Mouse (Mus musculus): ENCODE data around the gene Tenm2.

The Tenm2 gene

DNA sequence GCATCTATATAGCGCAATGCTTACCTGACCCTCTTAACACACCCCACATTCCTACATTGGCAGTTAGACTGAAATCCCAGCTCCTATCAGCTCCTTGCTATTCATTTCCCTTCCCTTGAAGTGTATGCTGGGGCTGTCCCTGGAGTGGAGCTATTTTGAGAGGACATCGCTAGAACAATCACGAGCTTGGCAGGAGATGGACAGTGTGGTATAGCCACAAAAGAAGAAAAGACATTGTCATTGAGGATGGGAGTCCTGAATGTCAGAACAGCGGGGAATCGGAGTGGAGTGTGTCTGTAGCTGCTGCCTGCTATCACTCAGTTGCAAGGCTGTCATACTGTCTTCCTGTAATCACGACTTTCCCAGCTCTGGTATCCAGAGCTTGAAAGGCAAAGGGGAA is 1031.4 kb downstream of the Tenm2 start:
- POLR2A ChIA-PET = interaction anchor here in 1 of 4 experiments (0.5 to 1.3 kb wide), 2 partner anchors 11 to 715 kb away, joined by 3 to 4 read pairs; no protein-coding TSS in a partner anchor
- CTCF ChIA-PET = interaction anchor here in 1 of 4 experiments (0.9 kb wide), 1 partner anchor 154 kb away, joined by 3 read pairs; no protein-coding TSS in a partner anchor

DNA sequence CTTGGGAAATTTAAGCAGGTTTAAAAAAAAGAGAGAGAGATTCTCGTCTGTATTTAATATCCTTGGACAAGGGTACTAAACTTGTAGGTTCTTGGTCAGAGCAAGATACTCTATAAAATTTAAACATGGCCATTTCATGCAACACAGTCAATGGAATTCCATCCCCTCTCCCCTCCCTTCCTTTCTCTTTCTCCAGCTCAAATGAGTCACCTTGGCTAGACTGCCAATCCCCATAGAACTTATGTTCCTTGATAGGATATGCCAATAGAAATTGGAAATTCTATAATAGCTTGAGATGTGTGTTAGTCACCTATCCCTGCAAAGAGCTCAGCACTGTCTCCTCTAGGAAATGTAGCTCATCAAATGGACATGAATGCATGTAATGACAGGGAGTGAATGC is 1031.9 kb downstream of the Tenm2 start:
- ChIA-PET CTCF (interaction anchor here in 1 of 4 experiments (0.9 kb wide), 1 partner anchor 153 kb away, joined by 3 read pairs; no protein-coding TSS in a partner anchor), POLR2A (interaction anchor here in 1 of 4 experiments (1.3 kb wide), 1 partner anchor 12 kb away, joined by 3 read pairs; no protein-coding TSS in a partner anchor)

DNA sequence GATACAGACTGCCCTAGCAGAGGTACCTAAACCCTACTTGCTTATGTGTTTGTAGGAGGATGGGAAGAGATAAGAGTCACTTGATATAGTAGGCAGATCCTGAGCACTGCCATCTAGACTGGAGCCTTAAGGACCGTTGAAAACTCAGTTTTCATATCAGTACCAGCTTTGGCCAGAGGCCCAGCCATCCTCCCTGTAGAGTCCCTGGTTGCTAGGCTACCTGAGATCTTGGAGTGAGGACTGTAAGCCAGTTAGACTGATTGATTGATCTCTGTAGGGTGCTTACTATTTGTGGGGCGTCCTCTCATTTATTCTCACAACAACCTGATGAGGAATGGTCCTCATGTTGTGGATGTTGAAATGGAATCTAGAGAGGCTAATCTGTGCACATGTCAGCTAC is 1041.4 kb downstream of the Tenm2 start:
- CTCF ChIA-PET = no interaction called here
- POLR2A ChIA-PET = no interaction called here

DNA sequence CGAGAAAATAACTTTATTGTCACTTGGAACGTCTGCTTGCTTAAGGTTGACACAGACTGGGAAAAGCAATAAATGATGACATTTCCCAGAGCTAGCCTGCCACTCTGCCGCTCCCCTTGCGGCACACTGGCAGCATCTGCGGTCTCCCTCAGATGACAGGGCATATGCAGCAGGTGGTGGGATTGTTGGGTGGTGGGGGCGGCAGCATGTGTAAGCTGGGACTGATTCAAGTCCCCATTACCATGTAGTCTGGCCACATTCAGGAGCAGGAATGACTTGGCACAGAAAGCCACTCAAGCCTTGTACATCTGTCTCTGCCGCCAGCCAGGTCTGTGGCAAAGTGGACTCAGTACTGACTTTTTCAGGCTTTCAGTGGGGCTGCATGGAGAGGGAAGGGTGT is 1059.7 kb downstream of the Tenm2 start:
- ChIA-PET CTCF (interaction anchor here in 2 of 4 experiments (0.6 to 0.7 kb wide), 2 partner anchors 47 to 133 kb away, joined by 4 to 7 read pairs; no protein-coding TSS in a partner anchor), POLR2A (interaction anchor here in 1 of 4 experiments (0.6 to 0.7 kb wide), 2 partner anchors 38 to 811 kb away, joined by 3 read pairs; no protein-coding TSS in a partner anchor)

DNA sequence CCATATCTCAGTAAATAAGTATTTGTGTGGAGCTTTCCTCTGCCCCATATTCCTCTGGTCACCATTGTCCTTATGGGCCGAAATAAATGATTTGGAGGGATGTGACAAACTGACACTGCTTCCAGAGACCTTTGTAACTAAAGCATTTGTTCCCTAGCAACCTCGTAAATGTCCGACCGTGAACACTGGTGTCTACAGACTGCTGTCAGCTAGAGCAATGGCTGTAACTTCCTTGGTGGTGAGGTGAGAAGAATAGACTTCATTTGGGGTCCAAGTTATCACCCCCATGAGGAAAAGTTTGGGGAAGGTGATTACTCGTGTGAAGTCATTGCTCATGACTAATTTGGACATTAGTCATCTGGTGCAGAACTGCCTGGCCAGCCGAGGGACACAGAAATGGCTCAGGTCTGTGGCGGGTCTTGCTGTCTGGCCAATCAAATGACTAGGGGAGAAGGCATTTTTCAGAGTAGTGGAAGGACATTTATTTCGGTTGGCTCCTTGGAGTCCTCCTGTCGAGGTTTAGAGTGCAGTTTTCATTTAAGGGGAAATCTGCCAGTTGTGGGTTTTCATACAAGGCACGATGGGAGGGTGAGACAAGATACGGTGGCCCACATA is 1062.6 kb downstream of the Tenm2 start:
- CTCF ChIA-PET = no interaction called here
- POLR2A ChIA-PET = no interaction called here

DNA sequence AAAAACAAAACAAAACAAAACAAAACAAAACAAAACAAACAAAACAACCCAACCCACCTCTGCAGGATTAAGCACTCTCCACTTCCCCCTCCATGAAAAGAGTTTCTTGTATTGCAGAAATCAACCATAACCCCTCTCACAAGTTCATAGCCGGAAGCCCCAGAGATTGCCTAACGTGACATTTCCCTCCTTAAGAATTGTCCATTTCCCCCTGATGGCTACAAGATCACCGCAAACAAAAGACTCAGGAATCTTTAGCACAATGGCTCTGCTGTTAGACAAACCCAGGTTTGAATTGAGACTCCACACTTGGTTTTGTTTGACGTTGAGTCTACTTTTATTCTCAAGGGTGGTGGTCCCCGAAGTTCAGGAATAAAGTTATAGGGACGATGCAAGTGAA is 1063.2 kb downstream of the Tenm2 start:
- POLR2A ChIA-PET = no interaction called here
- CTCF ChIA-PET = no interaction called here

DNA sequence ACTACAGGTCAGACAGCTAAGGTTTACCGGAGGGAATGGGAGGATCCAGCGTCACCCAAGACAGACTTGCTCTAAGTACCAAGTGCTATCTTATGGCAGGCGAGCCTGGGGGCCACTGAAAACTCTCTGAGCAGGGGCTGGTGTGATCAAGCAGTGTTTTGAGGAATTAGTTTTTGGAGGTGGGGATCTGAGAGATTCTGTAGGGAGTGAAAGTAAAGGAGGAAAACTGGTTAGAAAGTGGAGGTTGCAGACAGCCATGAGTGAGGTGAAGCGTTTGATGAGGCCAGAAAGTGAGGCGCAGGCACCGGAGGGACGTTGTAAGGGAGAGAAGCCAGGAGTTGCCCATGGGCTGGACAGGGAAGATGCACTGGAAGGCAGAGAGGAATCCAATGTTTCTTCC is 1063.8 kb downstream of the Tenm2 start:
- POLR2A ChIA-PET = no interaction called here
- CTCF ChIA-PET = no interaction called here

DNA sequence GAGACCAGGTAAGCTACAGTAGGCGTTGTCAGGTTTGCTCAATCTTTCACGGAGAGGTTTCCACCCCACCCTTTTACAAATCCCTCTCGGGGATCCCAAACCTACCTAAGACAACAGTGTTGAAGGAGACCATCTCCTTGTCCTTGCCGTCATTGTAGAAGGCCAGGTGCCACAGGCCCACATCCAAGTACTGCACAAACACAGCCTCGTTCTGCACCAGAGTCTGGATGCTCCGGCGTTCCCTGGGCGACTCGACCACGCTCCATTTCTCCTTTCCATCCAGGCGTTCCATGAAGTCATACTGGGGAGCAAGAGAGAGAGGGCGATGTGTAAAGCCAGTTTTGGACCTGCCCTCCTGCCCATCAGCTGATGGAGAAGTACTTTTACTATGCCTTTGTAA is 1064.5 kb downstream of the Tenm2 start:
- ChIA-PET POLR2A (interaction anchor here in 1 of 4 experiments (0.6 kb wide), 1 partner anchor 49 kb away, joined by 3 read pairs; no protein-coding TSS in a partner anchor), CTCF (no interaction called here)

DNA sequence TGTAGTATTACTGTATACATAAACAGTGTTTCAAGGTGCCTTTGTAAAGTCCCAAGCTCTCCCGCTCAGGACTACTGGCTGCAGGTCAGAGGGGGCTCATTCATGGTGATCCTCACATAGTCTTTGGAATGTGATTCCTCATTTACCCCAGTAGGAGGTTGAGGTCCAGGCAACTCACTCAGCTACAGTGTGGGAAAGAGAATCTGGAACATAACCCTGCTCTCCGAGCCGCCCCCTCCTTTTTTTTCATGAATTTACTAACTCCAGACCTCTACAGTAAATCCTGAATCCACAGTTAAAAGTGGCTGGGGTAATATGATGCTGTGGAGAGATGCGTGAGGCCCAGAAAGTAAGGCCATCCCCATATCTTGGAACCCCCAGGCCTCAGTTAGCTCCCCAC is 1066.0 kb downstream of the Tenm2 start:
- ChIA-PET POLR2A (no interaction called here), CTCF (interaction anchor here in 1 of 4 experiments (0.5 kb wide), 1 partner anchor 459 kb away, joined by 4 read pairs; no protein-coding TSS in a partner anchor)

DNA sequence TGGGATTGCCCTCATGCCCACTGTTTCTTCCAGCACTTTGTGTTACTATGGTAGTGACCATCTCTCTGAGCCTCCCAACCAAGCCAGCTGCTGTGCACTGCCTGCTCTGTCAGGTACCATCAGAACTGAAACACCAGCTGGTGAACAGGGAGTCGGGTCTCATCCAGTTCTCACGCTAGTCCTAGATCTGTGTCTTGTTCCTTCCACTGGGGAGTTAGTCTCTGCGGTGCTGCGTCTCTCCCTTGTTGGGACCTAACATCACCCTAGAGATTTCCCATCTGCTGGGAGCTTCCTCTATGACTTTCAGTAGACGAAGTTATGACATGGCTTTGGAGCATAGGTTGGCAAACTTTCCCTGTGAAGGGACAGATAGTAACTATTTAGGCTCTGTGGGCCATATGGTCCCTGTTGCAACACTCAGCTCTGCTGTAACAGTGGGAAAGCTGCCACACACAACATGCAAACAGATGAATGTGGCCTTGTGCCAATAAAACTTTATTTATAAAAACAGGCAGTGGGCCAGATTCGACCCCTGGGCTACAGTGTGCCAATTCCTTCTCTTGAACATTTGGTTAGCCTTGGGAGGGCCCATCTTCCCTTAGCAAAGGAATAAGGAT is 1066.7 kb downstream of the Tenm2 start:
- POLR2A ChIA-PET = no interaction called here

DNA sequence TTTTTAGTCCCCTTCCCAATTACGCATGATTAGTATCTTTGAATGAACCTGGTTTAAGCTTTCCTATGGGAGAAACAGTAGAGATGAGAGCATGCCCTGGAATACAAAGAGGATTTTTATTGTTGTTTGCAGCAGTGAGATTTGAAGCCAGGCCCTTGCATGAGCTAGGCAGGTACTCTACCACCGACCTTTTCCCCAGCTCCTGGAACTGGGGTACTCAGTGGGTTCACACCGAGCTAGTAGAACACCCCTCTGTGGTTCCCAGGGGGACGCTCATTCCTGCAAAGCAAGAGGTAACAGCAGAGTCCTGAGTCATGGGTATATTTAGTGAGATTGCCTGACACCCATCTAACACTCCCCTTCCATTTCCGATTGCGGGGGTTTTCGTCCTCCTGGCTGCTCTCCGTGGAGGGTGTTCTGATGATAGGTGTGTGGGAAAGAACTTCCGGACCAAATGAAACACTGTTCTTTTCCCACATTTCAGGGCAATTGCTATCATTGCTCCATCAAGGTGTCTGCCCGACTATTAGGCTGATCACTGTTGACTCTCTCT is 1067.9 kb downstream of the Tenm2 start:
- ChIA-PET CTCF (interaction anchor here in 2 of 4 experiments (0.5 to 0.6 kb wide), 2 partner anchors 15 to 32 kb away, joined by 3 to 5 read pairs; no protein-coding TSS in a partner anchor), POLR2A (interaction anchor here in 1 of 4 experiments (1.2 kb wide), 1 partner anchor 11 kb away, joined by 3 read pairs; no protein-coding TSS in a partner anchor)

More for the DNA sequence above, 1066.7 kb downstream of the Tenm2 start:
- CTCF ChIA-PET = interaction anchor here in 1 of 4 experiments (0.5 kb wide), 1 partner anchor 460 kb away, joined by 4 read pairs; no protein-coding TSS in a partner anchor

DNA sequence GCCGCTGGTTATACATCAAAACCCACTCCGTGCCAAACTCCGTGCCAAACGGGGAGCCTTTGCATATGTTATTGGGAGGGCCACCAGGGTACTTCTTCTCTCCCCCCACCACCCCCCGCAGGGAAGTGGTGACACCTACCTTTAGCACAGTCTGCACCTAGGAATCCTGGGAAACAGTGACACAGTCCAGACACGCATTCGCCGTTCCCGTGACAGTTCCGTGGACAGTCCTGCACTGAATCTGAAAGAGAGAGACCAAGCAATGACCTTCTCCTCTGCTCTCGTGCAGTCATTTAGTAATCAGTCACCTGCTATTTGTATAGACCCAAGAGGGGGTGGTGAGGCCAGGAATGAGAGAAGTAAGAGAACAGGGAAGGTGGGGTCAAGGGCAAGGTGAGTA is 1072.2 kb downstream of the Tenm2 start:
- POLR2A ChIA-PET = no interaction called here
- CTCF ChIA-PET = no interaction called here

DNA sequence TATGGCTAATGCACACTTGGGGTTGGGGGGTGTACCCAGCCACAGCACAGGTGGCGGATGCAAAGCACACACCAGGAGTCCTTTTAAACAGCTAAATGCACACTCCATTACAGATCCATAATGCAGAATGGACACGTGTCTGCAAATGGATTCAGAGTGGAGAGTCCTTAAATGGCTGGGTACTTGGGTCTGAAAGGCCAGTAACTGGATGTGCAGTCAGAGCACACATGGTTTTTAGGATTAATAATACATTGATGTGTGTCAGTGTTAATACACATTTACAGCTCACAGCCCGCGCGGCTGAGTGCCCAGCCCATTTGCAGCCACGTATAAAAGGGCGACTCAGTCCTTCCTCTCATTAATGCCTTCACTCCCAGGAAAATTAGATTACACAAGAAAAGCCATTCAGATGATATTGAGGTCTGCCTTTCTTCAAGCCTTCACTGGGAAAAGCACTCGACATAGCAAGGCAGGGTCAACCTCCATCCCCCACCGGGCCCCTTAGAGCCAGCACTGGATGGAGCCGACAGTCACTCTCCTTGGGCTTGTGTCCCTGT is 1073.9 kb downstream of the Tenm2 start:
- CTCF ChIA-PET = no interaction called here

DNA sequence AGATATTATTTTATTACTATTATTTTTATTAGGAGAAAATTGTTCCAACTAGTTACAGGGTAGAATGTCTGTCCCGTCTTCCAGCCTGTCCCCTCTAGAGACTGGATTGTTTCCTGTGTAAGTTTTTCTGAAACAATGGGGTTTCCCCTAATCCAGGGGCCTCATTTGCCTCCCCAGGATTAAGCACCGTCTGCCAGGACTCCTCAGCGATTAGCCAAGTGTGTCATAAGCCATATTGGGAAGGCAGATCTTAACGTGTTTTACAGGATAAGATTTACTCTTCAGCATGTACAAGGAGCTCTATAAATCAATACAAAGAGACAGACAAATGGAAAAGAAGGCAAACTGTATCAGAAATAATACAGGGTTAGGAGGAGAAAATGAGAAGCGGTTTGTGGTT is 1082.3 kb downstream of the Tenm2 start:
- CTCF ChIA-PET = interaction anchor here in 2 of 4 experiments (0.6 to 0.8 kb wide), 3 partner anchors 14 to 206 kb away, joined by 3 to 5 read pairs (median 3); no protein-coding TSS in a partner anchor

More for the DNA sequence above, 1073.9 kb downstream of the Tenm2 start:
- POLR2A ChIA-PET = no interaction called here

DNA sequence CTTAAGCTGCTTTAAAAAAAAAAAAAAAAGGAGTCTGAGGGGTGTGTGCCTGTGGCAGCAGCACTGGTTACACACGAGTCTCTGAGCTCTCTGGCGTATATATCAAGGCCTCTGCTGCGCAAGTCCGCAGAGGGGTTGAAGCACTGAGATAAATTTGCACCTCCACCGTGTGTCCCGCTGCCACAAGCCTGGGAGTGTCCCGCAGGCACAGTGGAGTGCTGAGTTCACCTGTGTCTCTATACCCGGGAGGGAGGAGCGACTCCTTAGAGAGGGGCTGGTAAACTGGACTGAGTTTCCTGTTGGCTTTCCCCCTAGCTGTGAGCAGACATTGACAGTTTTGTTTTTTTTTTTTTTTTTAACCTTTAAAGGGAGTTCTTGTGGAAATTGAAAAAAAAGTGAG is 1082.8 kb downstream of the Tenm2 start:
- ChIA-PET POLR2A (interaction anchor here in 1 of 4 experiments (0.6 kb wide), 1 partner anchor 174 kb away, joined by 3 read pairs; no protein-coding TSS in a partner anchor), CTCF (interaction anchor here in 3 of 4 experiments (0.6 to 0.8 kb wide), 4 partner anchors 15 to 205 kb away, joined by 3 to 5 read pairs (median 3); no protein-coding TSS in a partner anchor)

More for the DNA sequence above, 1082.3 kb downstream of the Tenm2 start:
- POLR2A ChIA-PET = interaction anchor here in 1 of 4 experiments (0.6 kb wide), 1 partner anchor 174 kb away, joined by 3 read pairs; no protein-coding TSS in a partner anchor

DNA sequence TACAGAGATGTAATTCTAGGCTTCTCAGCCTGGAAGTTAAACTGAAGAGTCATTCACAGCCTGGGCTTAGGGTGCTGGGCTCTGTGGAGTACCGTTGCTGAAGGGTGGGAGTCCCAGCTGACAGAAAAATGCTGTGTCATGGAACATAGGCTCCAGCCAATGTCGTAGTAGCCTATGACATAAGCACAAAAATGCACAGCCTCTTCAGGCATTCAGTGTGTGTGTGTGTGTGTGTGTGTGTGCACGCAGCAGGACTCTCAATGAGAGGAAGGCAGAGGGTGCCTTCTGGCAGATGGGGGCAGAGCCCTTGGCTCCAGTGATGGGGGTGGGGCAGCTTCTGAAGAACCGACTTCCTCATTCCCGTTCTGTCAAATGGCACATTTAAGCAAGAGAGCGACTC is 1083.5 kb downstream of the Tenm2 start:
- POLR2A ChIA-PET = no interaction called here

DNA sequence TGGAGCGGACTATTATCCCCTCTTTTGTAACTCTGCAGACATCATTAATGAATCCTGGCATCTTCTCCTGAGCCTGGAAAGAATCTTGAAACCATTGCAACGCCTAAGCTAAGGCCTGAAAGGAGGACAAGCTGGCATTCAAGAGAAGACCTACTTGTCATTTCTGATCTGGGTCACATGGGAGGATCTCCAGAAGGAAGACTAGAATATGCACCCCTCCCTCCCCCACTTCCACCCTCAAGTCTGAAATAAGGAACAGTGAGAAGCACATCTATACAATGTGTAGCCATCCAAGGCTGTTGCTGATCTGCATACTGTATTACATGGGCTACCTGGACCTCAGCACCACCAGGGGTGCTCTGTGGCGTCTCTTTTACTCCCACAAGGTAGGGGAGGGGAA is 1086.7 kb downstream of the Tenm2 start:
- CTCF ChIA-PET = no interaction called here
- POLR2A ChIA-PET = no interaction called here

More for the DNA sequence above, 1083.5 kb downstream of the Tenm2 start:
- CTCF ChIA-PET = interaction anchor here in 1 of 4 experiments (0.6 kb wide), 1 partner anchor 34 kb away, joined by 3 read pairs; no protein-coding TSS in a partner anchor

DNA sequence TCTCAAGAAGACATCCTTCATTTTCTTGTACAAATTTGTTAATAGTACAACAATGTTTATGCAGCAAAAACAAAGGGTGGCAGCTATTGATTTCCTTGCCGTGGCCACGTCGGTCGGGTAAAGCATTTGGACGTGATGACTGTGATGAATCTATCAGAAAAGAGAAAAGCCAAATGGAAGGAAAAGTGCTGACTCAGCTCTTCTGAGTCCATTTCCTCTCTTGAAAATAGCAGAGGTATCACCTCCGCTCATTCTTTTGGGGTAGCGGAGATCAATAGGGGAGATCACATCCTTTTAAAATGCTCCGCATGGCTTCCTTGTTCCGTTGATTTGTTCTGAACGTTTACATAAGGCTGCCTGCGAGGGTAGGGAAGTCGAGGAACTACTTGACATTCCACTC is 1090.7 kb downstream of the Tenm2 start:
- ChIA-PET CTCF (interaction anchor here in 1 of 4 experiments (0.6 kb wide), 1 partner anchor 9 kb away, joined by 4 read pairs; no protein-coding TSS in a partner anchor), POLR2A (interaction anchor here in 1 of 4 experiments (0.6 kb wide), 1 partner anchor 95 kb away, joined by 3 read pairs; no protein-coding TSS in a partner anchor)

DNA sequence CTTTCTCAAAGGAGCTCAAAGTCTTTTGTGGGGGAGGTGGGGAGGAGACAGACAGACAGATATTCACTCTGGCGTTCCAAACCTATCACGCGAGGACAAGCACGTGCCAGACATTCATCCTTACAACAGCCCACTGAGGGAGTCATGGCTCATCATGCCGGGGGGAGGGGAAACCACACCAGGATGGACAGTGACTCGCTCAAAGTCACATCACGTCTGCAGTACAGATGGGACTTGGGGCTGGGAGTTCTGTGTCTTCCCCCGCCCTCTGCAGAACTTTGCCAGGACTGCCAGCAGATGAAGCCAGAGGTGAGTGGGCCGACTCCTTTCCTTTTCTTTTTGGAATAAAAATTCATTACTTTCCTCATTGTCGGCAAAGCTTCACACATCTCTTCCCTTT is 1095.4 kb downstream of the Tenm2 start:
- ChIA-PET POLR2A (interaction anchor here in 1 of 4 experiments (0.6 kb wide), 1 partner anchor 10 kb away, joined by 3 read pairs; no protein-coding TSS in a partner anchor), CTCF (interaction anchor here in 1 of 4 experiments (0.5 kb wide), 1 partner anchor 90 kb away, joined by 13 read pairs; no protein-coding TSS in a partner anchor)

Measured in embryonic stem cell, embryonic (primary cell).